Mouse (Mus musculus) stomach, embryonic 14.5 days (tissue): ENCODE measurements around the gene Rab25. TPM values are rescaled to one million over a fixed set of nuclear protein-coding genes. Genes with fewer than 3 reads are reported as not detected.
A peak's percentile ranks its signal among the peaks of the same experiment; 100 is the strongest.

Experiments used
- ATAC-seq: fragments of 200-750 bp; cut with Nextera tagmentation; 2 replicates; pipeline ENCODE4 v1.8.0; 2017; ENCODE audit warnings: low read depth, moderate TSS enrichment; ENCODE audit not compliant: insufficient number of reproducible peaks, insufficient read depth, low FRiP score
- H3K27ac ChIP-seq: fragments of 300-500 bp; sonication (generic); 2 replicates; pipeline ENCODE4 v1.5.1; 2014; ENCODE audit warnings: mild to moderate bottlenecking, low read length, moderate library complexity, mixed read lengths
- H3K27me3 ChIP-seq: fragments of 300-500 bp; sonication (generic); 2 replicates; pipeline ENCODE4 v1.6.1; 2014; ENCODE audit warnings: low read length, control low read depth, mixed read lengths; ENCODE audit not compliant: control insufficient read depth, insufficient read depth
- H3K36me3 ChIP-seq: fragments of 300-500 bp; sonication (generic); 2 replicates; pipeline ENCODE4 v1.6.1; 2014; ENCODE audit warnings: mild to moderate bottlenecking, control low read depth, low read length, moderate library complexity, mixed read lengths; ENCODE audit not compliant: control insufficient read depth, insufficient read depth
- H3K4me1 ChIP-seq: fragments of 300-500 bp; sonication (generic); 2 replicates; pipeline ENCODE4 v1.6.1; 2014; ENCODE audit warnings: low read length, control low read depth, mixed read lengths; ENCODE audit not compliant: control insufficient read depth, insufficient read depth
- H3K4me2 ChIP-seq: fragments of 300-500 bp; sonication (generic); replicated peaks from 2 replicates; pipeline ENCODE4 v1.6.1; 2014; ENCODE audit warnings: low read depth, low read length, control low read depth
- H3K4me3 ChIP-seq: fragments of 300-500 bp; sonication (generic); 2 replicates; pipeline ENCODE4 v1.5.1; 2014; ENCODE audit warnings: low read depth, low read length, control low read depth
- H3K9ac ChIP-seq: fragments of 300-500 bp; sonication (generic); replicated peaks from 2 replicates; pipeline ENCODE4 v1.6.1; 2014; ENCODE audit warnings: low read depth, mild to moderate bottlenecking, control low read depth, low read length, moderate library complexity, mixed read lengths
- H3K9me3 ChIP-seq: fragments of 300-500 bp; sonication (generic); 2 replicates; pipeline ENCODE4 v1.6.1; 2016; ENCODE audit warnings: low read depth, low read length, control low read depth; ENCODE audit not compliant: control insufficient read depth
- WGBS: fragments of 180-500 bp; shearing (Covaris S2); extraction: QIAGEN DNeasy Blood & Tissue Kit; methylation state at CpG from one replicate; pipeline ENCODE4 v1.1.7; 2014; 5-methylcytosine and 5-hydroxymethylcytosine counted together
- polyA plus RNA-seq: library from polyadenylated mRNA; unstranded; fragments of >200 nt; fragmentation: Nextera tagmentation; extraction: Ambion mirVana; gene quantifications from 2 replicates; pipeline ENCODE4 v1.2.1, GENCODE M21; 2014

The Rab25 gene
- polyA plus RNA-seq, 1 experiment from 2014 or later, result 57.0 TPM

DNA sequence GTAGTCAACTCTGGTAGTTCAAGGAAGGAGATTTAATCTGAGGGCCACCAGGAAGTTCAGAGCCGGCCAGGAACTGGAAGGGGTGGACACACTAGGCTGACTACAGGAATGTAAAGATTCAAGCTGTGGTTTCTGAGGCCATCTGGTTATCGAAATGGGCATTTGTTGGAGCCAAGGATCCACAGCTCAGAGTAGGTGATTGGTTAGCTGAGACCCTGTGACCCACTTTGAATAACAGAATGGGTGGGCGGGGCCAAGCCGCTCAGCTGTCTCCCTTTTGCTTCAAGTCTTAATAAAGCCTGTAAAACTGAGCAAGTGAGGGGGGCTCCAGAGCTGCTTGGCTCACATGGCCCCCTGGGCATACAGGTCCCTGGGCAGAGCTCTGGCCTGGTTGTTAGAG is 13.9 kb upstream of the Rab25 start:
- WGBS, result 66% methylated on average over 4 of the region's 4 CpGs
- ATAC-seq, result no peak

DNA sequence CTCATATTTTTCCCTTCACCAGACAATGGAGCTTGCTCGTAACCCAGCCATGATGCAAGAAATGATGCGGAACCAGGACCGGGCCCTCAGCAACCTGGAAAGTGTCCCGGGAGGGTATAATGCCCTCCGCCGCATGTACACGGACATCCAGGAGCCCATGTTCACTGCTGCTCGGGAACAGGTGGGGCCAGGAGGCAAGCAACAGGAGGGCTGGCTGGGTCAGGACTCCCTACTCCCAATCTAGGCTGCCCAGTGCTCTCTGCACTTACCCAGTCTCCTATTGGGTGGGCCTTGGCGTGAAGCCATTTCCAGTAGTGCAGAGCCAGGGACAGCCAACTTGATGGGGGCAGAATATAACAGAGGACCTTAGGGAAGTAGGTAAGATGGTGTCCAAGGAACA is 11.5 kb upstream of the Rab25 start:
- Histone ChIP-seq H3K36me3 (peaks cover 82% of the 10 kb centered on the region), H3K9ac (no peak overlapping the region), H3K4me2 (no peak overlapping the region), H3K27me3 (no peaks in the 10 kb centered on the region), H3K27ac (no peak overlapping the region), H3K9me3 (no peaks in the 10 kb centered on the region), H3K4me1 (peaks cover 8% of the 10 kb centered on the region), H3K4me3 (no peak overlapping the region)
- no peak for ATAC-seq
- WGBS, result 96% methylated on average over 9 of the region's 9 CpGs

More for the DNA sequence above, 13.9 kb upstream of the Rab25 start:
- H3K4me1 ChIP-seq, result no peaks in the 10 kb centered on the region
- H3K27ac ChIP-seq, result no peak overlapping the region
- H3K9ac ChIP-seq, result no peak overlapping the region
- H3K9me3 ChIP-seq, result no peaks in the 10 kb centered on the region
- H3K4me3 ChIP-seq, result no peak overlapping the region
- no peaks in the 10 kb centered on the region for H3K27me3 ChIP-seq
- H3K36me3 ChIP-seq, result peaks cover 90% of the 10 kb centered on the region
- H3K4me2 ChIP-seq, result no peak overlapping the region

DNA sequence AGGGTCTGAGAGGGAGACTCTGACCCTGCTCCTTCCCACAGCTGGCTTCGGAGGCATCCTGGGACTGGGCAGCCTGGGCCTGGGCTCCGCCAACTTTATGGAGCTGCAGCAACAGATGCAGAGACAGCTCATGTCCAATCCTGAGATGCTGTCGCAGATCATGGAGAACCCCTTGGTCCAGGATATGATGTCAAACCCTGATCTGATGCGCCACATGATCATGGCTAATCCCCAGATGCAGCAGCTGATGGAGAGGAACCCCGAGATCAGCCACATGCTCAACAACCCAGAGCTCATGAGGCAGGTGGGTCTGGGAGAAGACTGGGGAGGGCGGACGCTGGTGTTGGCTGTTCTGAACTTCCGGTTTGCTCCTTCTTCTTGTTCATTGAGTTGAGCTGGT is 8.5 kb upstream of the Rab25 start:
- H3K27ac ChIP-seq, result no peak overlapping the region
- WGBS, result 97% methylated on average over 8 of the region's 8 CpGs
- no peaks in the 10 kb centered on the region for H3K9me3 ChIP-seq
- H3K4me2 ChIP-seq, result no peak overlapping the region
- H3K4me1 ChIP-seq, result peaks cover 17% of the 10 kb centered on the region
- ATAC-seq, result no peak
- peaks cover 55% of the 10 kb centered on the region for H3K36me3 ChIP-seq
- H3K9ac ChIP-seq, result no peak overlapping the region
- no peak overlapping the region for H3K4me3 ChIP-seq
- H3K27me3 ChIP-seq, result no peaks in the 10 kb centered on the region

DNA sequence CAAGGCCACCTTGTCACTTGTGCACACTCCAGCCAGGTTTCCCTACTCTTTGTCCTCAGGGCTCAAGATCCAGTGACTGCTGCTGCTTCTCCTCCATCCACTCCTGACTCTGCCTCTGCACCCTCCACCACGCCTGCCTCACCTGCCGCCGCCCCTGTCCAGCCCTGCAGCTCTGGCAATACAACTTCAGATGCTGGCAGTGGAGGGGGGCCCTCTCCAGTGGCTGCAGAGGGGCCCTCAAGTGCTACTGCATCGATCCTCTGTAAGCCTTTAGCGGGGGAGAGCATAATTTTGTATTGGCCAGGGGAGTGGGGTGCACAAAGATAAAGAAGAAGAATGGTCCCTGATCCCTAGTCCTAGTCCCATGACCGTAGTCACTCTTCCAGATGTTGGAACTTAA is 7.6 kb upstream of the Rab25 start:
- H3K4me2 ChIP-seq, result no peak overlapping the region
- H3K27ac ChIP-seq, result no peak overlapping the region
- peaks cover 21% of the 10 kb centered on the region for H3K4me1 ChIP-seq
- H3K9ac ChIP-seq, result no peak overlapping the region
- H3K36me3 ChIP-seq, result peaks cover 49% of the 10 kb centered on the region
- WGBS, result 95% methylated on average over 6 of the region's 6 CpGs
- H3K9me3 ChIP-seq, result no peaks in the 10 kb centered on the region
- no peak overlapping the region for H3K4me3 ChIP-seq
- no peak for ATAC-seq
- H3K27me3 ChIP-seq, result no peaks in the 10 kb centered on the region

DNA sequence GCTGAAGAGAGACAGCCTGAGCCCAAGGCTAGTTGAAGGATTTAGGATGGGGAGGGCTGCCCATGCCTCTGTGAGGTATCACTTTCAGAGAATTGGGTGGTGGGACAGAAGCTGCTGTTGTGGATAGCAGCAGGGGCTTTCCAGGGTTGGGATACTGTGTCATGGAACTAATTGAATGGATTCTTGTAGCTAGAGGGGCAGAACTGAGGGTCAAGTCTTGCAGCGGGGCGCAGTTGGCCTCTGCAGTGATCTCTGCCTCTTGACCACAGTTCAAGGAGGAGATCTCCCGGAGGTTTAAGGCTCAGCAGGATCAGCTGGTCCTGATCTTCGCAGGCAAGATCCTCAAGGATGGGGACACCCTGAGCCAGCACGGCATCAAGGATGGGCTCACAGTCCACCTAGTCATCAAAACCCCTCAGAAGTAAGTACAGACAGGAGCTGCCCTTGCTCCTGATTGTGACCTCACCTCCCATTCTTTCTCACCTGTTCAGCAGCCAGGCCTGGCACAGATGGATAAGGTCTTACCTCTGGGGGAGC is 7.0 kb upstream of the Rab25 start:
- 81% methylated on average over 5 of the region's 5 CpGs for WGBS
- ATAC-seq, result no peak
- Histone ChIP-seq H3K4me2 (peak overlapping the region; percentile 72), H3K27ac (no peak overlapping the region), H3K4me1 (peaks cover 21% of the 10 kb centered on the region), H3K36me3 (peaks cover 43% of the 10 kb centered on the region), H3K9me3 (no peaks in the 10 kb centered on the region), H3K9ac (no peak overlapping the region), H3K27me3 (no peaks in the 10 kb centered on the region), H3K4me3 (no peak overlapping the region)

DNA sequence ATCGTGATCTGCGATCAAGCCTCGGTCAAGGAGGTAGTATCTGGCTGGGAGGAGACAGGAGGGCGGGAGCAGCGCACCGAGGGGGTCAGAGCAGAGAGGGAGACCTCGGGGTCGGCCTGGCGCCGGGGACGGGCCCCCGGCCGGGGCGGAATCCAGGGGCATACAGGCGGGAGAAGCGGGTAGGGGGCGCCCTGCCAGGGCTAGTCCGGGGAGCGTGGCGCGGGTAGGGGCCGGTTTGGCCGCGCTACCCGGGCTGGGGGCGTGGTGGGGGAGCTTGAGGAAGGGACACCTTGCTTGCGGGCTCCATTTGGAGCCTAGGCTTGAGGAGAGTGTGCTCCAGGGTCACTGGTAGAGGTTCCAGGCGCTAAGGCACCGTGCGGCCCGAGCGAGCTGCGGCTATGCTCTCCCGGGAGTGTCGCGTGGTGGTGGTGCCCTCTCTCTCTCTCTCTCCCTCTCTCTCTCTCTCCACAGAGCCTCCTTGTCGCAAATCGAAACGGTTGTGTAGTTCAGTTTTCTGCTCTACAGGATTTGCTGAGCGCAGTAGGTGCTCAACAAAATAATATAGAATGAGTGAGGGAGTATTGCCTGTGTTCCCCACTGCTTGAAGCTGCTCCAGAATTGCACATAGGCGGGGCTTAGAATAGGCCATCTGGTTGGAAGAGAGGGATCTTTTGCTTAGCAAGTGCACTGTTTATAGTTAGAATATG is 5.9 kb upstream of the Rab25 start:
- peak overlapping the region; percentile 72 for H3K4me2 ChIP-seq
- H3K36me3 ChIP-seq, result peaks cover 32% of the 10 kb centered on the region
- ATAC-seq, result peak; percentile 54; the same call in 1 of the 2 replicates
- H3K9ac ChIP-seq, result peak overlapping the region; percentile 88
- H3K4me1 ChIP-seq, result peaks cover 21% of the 10 kb centered on the region
- WGBS, result 1% methylated on average over 40 of the region's 41 CpGs
- peak overlapping the region; percentile 99 for H3K27ac ChIP-seq
- H3K4me3 ChIP-seq, result peak overlapping the region; percentile 92
- no peaks in the 10 kb centered on the region for H3K9me3 ChIP-seq
- no peaks in the 10 kb centered on the region for H3K27me3 ChIP-seq

DNA sequence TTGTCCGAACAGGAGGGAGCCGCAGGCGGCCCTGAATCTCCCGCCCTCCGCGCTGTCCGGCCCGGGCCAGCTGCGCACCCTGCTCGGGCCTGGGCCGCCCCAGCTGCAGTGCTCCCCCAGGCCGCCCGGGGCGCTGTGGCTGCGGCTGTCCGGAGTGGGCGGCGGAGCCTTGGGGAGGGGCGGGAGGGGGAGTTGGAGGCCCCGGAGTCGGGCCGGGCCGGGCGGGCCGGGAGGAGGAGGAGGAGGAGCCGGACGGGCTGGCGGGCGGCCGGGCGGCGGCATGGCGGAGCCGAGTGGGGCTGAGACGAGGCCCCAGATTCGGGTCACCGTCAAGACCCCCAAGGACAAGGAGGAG is 5.4 kb upstream of the Rab25 start, which contains the start of gene Ubqln4:
TSS of gene Ubqln4 (plus strand) at position 234 of the 355 bp plus-strand sequence.
- ATAC-seq, result peak; percentile 88
- H3K27ac ChIP-seq, result peak within 1 kb of the TSS; percentile 99
- H3K36me3 ChIP-seq, result peaks cover 29% of the 10 kb centered on the region
- H3K9ac ChIP-seq, result peak within 1 kb of the TSS; percentile 88
- peaks cover 21% of the 10 kb centered on the region for H3K4me1 ChIP-seq
- under 1% methylated on average over 31 of the region's 37 CpGs for WGBS
- H3K4me2 ChIP-seq, result peak within 1 kb of the TSS; percentile 78
- H3K27me3 ChIP-seq, result no peaks in the 10 kb centered on the region
- no peaks in the 10 kb centered on the region for H3K9me3 ChIP-seq
- peak within 1 kb of the TSS; percentile 92 for H3K4me3 ChIP-seq

DNA sequence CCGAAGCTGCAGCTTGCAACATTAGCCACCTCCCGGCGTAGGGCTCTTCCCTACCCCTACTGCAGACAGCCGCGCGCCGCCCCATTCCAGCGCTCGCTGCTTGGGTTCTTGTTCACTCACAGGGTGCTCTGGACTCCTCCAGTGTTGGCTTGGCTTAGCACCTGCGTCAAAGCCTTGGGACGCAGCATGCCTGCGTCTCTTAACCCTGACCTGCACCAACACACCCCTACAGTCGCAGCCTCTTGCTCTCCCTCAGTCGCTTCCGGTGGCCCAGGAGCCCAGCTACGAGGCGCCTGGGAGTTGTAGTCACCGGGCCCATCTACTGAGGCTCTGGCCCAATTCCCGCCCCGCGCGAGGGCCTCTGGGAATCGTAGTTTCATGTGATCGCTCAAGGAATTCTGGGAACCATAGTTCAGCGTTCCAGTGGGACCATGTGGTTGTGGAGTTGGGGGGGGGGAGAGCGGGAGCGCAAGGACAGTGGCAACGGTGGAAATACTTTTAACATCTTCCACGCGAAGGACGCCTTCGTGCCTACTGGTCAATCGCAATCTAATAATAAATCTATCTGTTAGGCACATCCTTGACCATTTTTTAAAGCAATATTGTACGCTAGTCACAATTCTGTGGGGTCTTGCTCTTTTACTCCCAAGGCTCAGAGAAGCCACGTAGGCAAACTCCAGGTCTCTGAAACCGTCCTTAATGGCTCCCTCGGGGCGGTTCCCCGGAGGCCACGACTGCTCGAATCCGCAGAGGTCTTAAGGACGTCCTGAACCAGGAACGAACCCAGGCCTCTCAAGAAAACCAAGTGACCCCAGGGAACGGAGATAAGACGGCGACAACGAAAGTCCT is 4.8 kb upstream of the Rab25 start, which contains the start of gene Lamtor2:
TSS of gene Lamtor2 (minus strand) at position 399 of the 849 bp plus-strand sequence.
- under 1% methylated on average over 48 of the region's 48 CpGs for WGBS
- Histone ChIP-seq H3K27me3 (no peaks in the 10 kb centered on the region), H3K27ac (peak within 1 kb of the TSS; percentile 99), H3K4me1 (peaks cover 21% of the 10 kb centered on the region), H3K4me2 (peak within 1 kb of the TSS; percentile 78), H3K9ac (peak within 1 kb of the TSS; percentile 88), H3K9me3 (no peaks in the 10 kb centered on the region), H3K4me3 (peak within 1 kb of the TSS; percentile 92), H3K36me3 (peaks cover 23% of the 10 kb centered on the region)
- peak; percentile 90 for ATAC-seq
